Mouse (Mus musculus) testis, adult 2 months (tissue): ENCODE measurements around the gene Zfp574.

Source experiments
- CTCF ChIP-seq: fragments of 200-500 bp; IDR thresholded peaks from 2 replicates; pipeline ENCODE4 v1.5.1; 2012; ENCODE audit warnings: low read depth, mild to moderate bottlenecking, inconsistent platforms, low read length, moderate library complexity; ENCODE audit not compliant: control insufficient read depth, insufficient read depth, insufficient replicate concordance
- POLR2A ChIP-seq: fragments of 200-500 bp; IDR thresholded peaks from 2 replicates; pipeline ENCODE4 v1.6.1; 2012; ENCODE audit warnings: low read depth, mild to moderate bottlenecking, inconsistent platforms, low read length, moderate library complexity; ENCODE audit not compliant: control insufficient read depth

- TF ChIP-seq POLR2A = no peak
- no peak for TF ChIP-seq CTCF
These were observed 15.0 kb downstream of the Zfp574 start for GRCm38 (mm10) chr7:25087256-25087912.
